8 mouse cellular contexts compared by ENCODE assay signal in genomic region chr8:122106270-122106669, GRCm38 (mm10).
DNase-seq lines count a peak whose midpoint lies in the region.

No protein-coding gene starts in this region.

- intact Hi-C loops in heart, postnatal 25 days (cut with DNase I) = no loop called here

- peak; percentile 84 to 88 for DNase-seq in heart, adult 18-20 months
- no peak for DNase-seq in heart, postnatal 25 days (ENCODE audit: low spot score)
- DNase-seq in adipocyte (ENCODE audit: low spot score) = peak; percentile 79
- DNase-seq in gastrocnemius, postnatal 10 days = peak; percentile 60
- peak; percentile 29 for DNase-seq in kidney, adult 9 months
- peak; percentile 64 for DNase-seq in lung, postnatal 25 days (ENCODE audit: low spot score)
- DNase-seq in thymus, postnatal 4 days = no peak
- no peak for DNase-seq in thymus, adult 18-20 months

Comparison
In these comparisons a context has a peak if more than half of its experiments do, and no peak if none do; other contexts are left out.
1. DNase-seq: peak in heart, adult 18-20 months (2 of 2), adipocyte (single experiment), gastrocnemius, postnatal 10 days (single experiment), kidney, adult 9 months (single experiment) and lung, postnatal 25 days (single experiment); none in heart, postnatal 25 days (single experiment), thymus, postnatal 4 days (single experiment) and thymus, adult 18-20 months (0 of 2).